Mouse (Mus musculus): Measurements from ENCODE around the gene Atp5b.

DNA sequence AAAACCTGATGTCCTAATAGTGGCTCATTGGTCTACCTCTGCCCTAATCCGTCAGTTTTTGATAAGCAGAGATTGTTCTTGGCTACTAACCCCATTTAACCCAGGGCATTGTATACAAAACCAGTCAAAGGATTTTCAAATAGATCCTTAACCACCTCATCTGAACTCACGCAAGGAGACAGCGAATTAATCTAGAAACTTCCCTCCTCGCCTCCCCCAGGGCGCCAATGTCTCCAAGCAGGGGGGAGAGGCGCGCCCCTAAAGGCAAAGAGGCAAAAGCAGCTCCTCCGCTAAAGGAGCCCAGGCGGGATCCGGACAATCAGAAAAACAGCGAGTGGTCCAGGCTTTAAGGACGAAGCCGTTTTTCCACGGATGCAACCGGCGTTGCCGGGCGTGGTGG lies 24.9 kb upstream of the Atp5b start:
- no peak for TF ChIP-seq CTCF (IDR thresholded peaks at IDR 0.05; ENCODE audit: insufficient read depth, low read length)
- TF ChIP-seq POLR2A (IDR thresholded peaks at IDR 0.05; ENCODE audit: borderline replicate concordance, extremely low read depth, low read depth, low read length) = no peak

Data from lung, adult 2 months (tissue).